Mouse (Mus musculus) neutrophil, adult 5-6 weeks (primary cell): ENCODE measurements around the gene Plcb3. TPM values are rescaled to one million over a fixed set of nuclear protein-coding genes. Genes with fewer than 3 reads are reported as not detected.
"Not testable (repeated sequence)": the region's sequence is repeated elsewhere in the genome, so short reads cannot be mapped to it uniquely, and the experiment has no call there.

ENCODE experiments used
- ATAC-seq: fragments of 151-379, 151-347 bp; 2 replicates; pipeline ENCODE4 v1.8.0; 2017; ENCODE audit warnings: mild to moderate bottlenecking, moderate TSS enrichment; ENCODE audit not compliant: insufficient number of reproducible peaks, poor library complexity, low FRiP score, severe bottlenecking; ENCODE audit errors: extremely low read depth
- total RNA-seq: library from RNA; stranded (forward); fragments of 200-1000 nt; gene quantifications from 2 replicates; pipeline ENCODE4 v1.2.3, GENCODE M21; 2017

Plcb3 gene
- total RNA-seq, 1 experiment from 2014 or later, result 13.6 TPM

GRCm38 (mm10) chr19:6911101-6912074 lies 64.9 kb downstream of the Plcb3 start:
- no peak for ATAC-seq

- not testable (repeated sequence) for ATAC-seq
These were observed 66.0 kb downstream of the Plcb3 start for GRCm38 (mm10) chr19:6910306-6910705.

- ATAC-seq, result peak; percentile 74
These were observed 66.6 kb downstream of the Plcb3 start, which contains the start of the genes Trmt112 and Prdx5 for GRCm38 (mm10) chr19:6909507-6910289. Gene Trmt112, plus strand, starts transcription at chr19:6909698. Gene Prdx5, minus strand, starts transcription at chr19:6910106.

- ATAC-seq, result no peak
These were observed 67.2 kb downstream of the Plcb3 start for GRCm38 (mm10) chr19:6909021-6909420.

- no peak for ATAC-seq
These were observed 68.3 kb downstream of the Plcb3 start for GRCm38 (mm10) chr19:6907811-6908540.

- ATAC-seq, result no peak
These were observed 69.2 kb downstream of the Plcb3 start for GRCm38 (mm10) chr19:6907094-6907493.

- no peak for ATAC-seq
These were observed 70.1 kb downstream of the Plcb3 start for GRCm38 (mm10) chr19:6906199-6906598.

- no peak for ATAC-seq
These were observed 70.6 kb downstream of the Plcb3 start for GRCm38 (mm10) chr19:6905498-6906159.

GRCm38 (mm10) chr19:6904846-6905245 lies 71.4 kb downstream of the Plcb3 start:
- ATAC-seq, result no peak

GRCm38 (mm10) chr19:6903031-6903430 lies 73.2 kb downstream of the Plcb3 start:
- no peak for ATAC-seq

Other genes with a start within 250 kb of the Plcb3 start
- 15.8 and 18.4 TPM in 2 replicates for gene Rps6ka4, start 135.8 kb downstream of the Plcb3 start, total RNA-seq
- gene Ccdc88b, start 118.3 kb downstream of the Plcb3 start, total RNA-seq, result 97.1 and 136 TPM in 2 replicates
- gene Trmt112, start 66.8 kb downstream of the Plcb3 start, total RNA-seq, result 103 and 125 TPM in 2 replicates
- gene Prdx5, start 66.4 kb downstream of the Plcb3 start, total RNA-seq, result 693 and 750 TPM in 2 replicates
- gene Esrra, start 54.7 kb downstream of the Plcb3 start, total RNA-seq, result 37.9 and 40.8 TPM in 2 replicates
- gene Catsperz, start 51.1 kb downstream of the Plcb3 start, total RNA-seq, result not detected in 2 replicates
- gene Kcnk4, start 42.0 kb downstream of the Plcb3 start, total RNA-seq, result not detected in 2 replicates
- gene Bad, start 34.6 kb downstream of the Plcb3 start, total RNA-seq, result 30.8 and 35.0 TPM in 2 replicates
- gene Gpr137, start 34.0 kb downstream of the Plcb3 start, total RNA-seq, result 23.5 and 31.7 TPM in 2 replicates
- 20.1 and 30.6 TPM in 2 replicates for gene Ppp1r14b, start 1.5 kb downstream of the Plcb3 start, total RNA-seq
- 30.4 and 32.4 TPM in 2 replicates for gene Fkbp2, start 4.0 kb upstream of the Plcb3 start, total RNA-seq
- gene Vegfb, start 11.2 kb upstream of the Plcb3 start, total RNA-seq, result 2.8 and 6.0 TPM in 2 replicates
- gene Dnajc4, start 16.1 kb upstream of the Plcb3 start, total RNA-seq, result 16.4 and 24.4 TPM in 2 replicates
- gene Nudt22, start 19.6 kb upstream of the Plcb3 start, total RNA-seq, result 5.0 TPM in 2 replicates
- gene Trpt1, start 19.7 kb upstream of the Plcb3 start, total RNA-seq, result 1.5 and 1.6 TPM in 2 replicates
- gene Fermt3, start 43.0 kb upstream of the Plcb3 start, total RNA-seq, result 211 and 225 TPM in 2 replicates
- gene Stip1, start 63.5 kb upstream of the Plcb3 start, total RNA-seq, result 73.9 and 81.6 TPM in 2 replicates
- 1.2 and 3.7 TPM in 2 replicates for gene Macrod1, start 80.3 kb upstream of the Plcb3 start, total RNA-seq
- 0.12 TPM in 1 of 2 replicates, not detected in the other for gene Flrt1, start 129.3 kb upstream of the Plcb3 start, total RNA-seq
- gene Otub1, start 229.8 kb upstream of the Plcb3 start, total RNA-seq, result 45.5 and 48.9 TPM in 2 replicates
- 208 and 218 TPM in 2 replicates for gene Cox8a, start 241.1 kb upstream of the Plcb3 start, total RNA-seq